27 mouse cellular contexts compared by ENCODE assay signal in genomic region chr16:31863920-31864319, GRCm38 (mm10). TPM values are rescaled to one million over a fixed set of nuclear protein-coding genes. Genes with fewer than 3 reads are reported as not detected.
DNase-seq lines count a peak whose midpoint lies in the region; ATAC-seq and TF ChIP-seq lines count a peak whose summit lies in the region.
"Had no signal": no experiment of that assay in that cellular context is flagged by ENCODE, and none has a peak within 500 bp of the region (broad histone marks: within the 10 kb centered on the region; RNA-seq: fewer than 3 reads in every experiment).

No protein-coding gene starts in this region.

- H3K27me3 ChIP-seq in hindbrain, embryonic 11.5 days (ENCODE audit: control insufficient read depth, insufficient read depth, low read length) = no peaks in the 10 kb centered on the region
- H3K27me3 ChIP-seq: forebrain, embryonic 13.5 days; heart, embryonic 15.5 days; hindbrain, embryonic 13.5 days; kidney, embryonic 15.5 days; limb, embryonic 15.5 days; liver, embryonic 15.5 days; neural tube, embryonic 12.5 days had no signal

- no peak for DNase-seq in left cerebral cortex, adult 2 months (ENCODE audit: extremely low spot score in 1 of 2, low spot score in 2 of 2)
- DNase-seq in left cerebral cortex, postnatal 4 days = no peak
- DNase-seq in right cerebral cortex, postnatal 14 days = peak; percentile 49
- no peak for DNase-seq in right cerebral cortex, postnatal 25 days
- peak; percentile 53 for DNase-seq in lung, postnatal 14 days
- DNase-seq in hindbrain, embryonic 11.5 days (ENCODE audit: low spot score) = no peak
- no peak for DNase-seq in spleen, postnatal 14 days (ENCODE audit: low spot score in 2 of 2)
- DNase-seq: adrenal gland, adult 8-10 months; B cell, adult 2 months; cerebellum, adult 2 months; cerebellum, postnatal 14 days; gastrocnemius, postnatal 10 days; kidney, adult 18-20 months; thymus, postnatal 14 days had no signal

- no peak overlapping the region for H3K4me2 ChIP-seq in hindbrain, embryonic 11.5 days (replicated peaks; ENCODE audit: low read depth, low read length)
- H3K4me2 ChIP-seq: forebrain, embryonic 13.5 days; heart, embryonic 15.5 days; hindbrain, embryonic 13.5 days; kidney, embryonic 15.5 days; limb, embryonic 15.5 days; liver, embryonic 15.5 days; neural tube, embryonic 12.5 days had no signal

- ATAC-seq in hindbrain, embryonic 11.5 days (ENCODE audit: low FRiP score) = no peak
- ATAC-seq: activated CD4-positive, CD25-positive, alpha-beta regulatory T cell, adult 4 months; forebrain, embryonic 13.5 days had no signal

- no peaks in the 10 kb centered on the region for H3K9me3 ChIP-seq in hindbrain, embryonic 11.5 days (ENCODE audit: control insufficient read depth, low read length)
- H3K9me3 ChIP-seq: heart, embryonic 10.5 days; heart, embryonic 15.5 days; limb, embryonic 15.5 days; liver, embryonic 15.5 days had no signal

- no peak overlapping the region for H3K9ac ChIP-seq in hindbrain, embryonic 11.5 days (ENCODE audit: low read depth, low read length)
- H3K9ac ChIP-seq: forebrain, embryonic 13.5 days; heart, embryonic 15.5 days; hindbrain, embryonic 13.5 days; kidney, embryonic 15.5 days; limb, embryonic 15.5 days; liver, embryonic 15.5 days; neural tube, embryonic 12.5 days had no signal

- TF ChIP-seq CTCF in left cerebral cortex, adult 2 months (IDR thresholded peaks at IDR 0.05) = no peak

- no peak overlapping the region for H3K4me3 ChIP-seq in left cerebral cortex, adult 2 months
- H3K4me3 ChIP-seq in hindbrain, embryonic 11.5 days (ENCODE audit: low read depth, low read length) = no peak overlapping the region
- H3K4me3 ChIP-seq: forebrain, embryonic 13.5 days; heart, embryonic 10.5 days; heart, embryonic 15.5 days; hindbrain, embryonic 13.5 days; kidney, embryonic 15.5 days; limb, embryonic 10.5 days; limb, embryonic 15.5 days; liver, embryonic 15.5 days; midbrain, embryonic 10.5 days; myocyte; neural tube, embryonic 12.5 days had no signal

- intact Hi-C loops in left cerebral cortex, adult 2 months (cut with DNase I) = no loop called here
- intact Hi-C loops in left cerebral cortex, postnatal 4 days (cut with DNase I) = no loop called here

- H3K36me3 ChIP-seq in hindbrain, embryonic 11.5 days (ENCODE audit: control insufficient read depth, insufficient read depth, low read length) = peaks cover 10% of the 10 kb centered on the region

- H3K27ac ChIP-seq in left cerebral cortex, adult 2 months = peak overlapping the region; percentile 37; the same call in 1 of the 2 replicates
- no peak overlapping the region for H3K27ac ChIP-seq in hindbrain, embryonic 11.5 days (ENCODE audit: low read depth, low read length)
- H3K27ac ChIP-seq: forebrain, embryonic 13.5 days; heart, embryonic 10.5 days; heart, embryonic 15.5 days; hindbrain, embryonic 13.5 days; kidney, embryonic 15.5 days; limb, embryonic 10.5 days; limb, embryonic 15.5 days; liver, embryonic 15.5 days; midbrain, embryonic 10.5 days; neural tube, embryonic 12.5 days had no signal

- no peaks in the 10 kb centered on the region for H3K4me1 ChIP-seq in hindbrain, embryonic 11.5 days (replicated peaks; ENCODE audit: control insufficient read depth, insufficient read depth, low read length)
- H3K4me1 ChIP-seq: forebrain, embryonic 13.5 days; heart, embryonic 10.5 days; hindbrain, embryonic 13.5 days; kidney, embryonic 15.5 days; limb, embryonic 10.5 days; limb, embryonic 15.5 days; liver, embryonic 15.5 days; midbrain, embryonic 10.5 days; neural tube, embryonic 12.5 days had no signal

- 96% methylated on average over 5 of the region's 5 CpGs for whole genome bisulfite sequencing in hindbrain, embryonic 11.5 days

RNA-seq across cellular contexts. Expression of gene Meltf, which starts 14.7 kb away (rescaled TPM):
- total RNA-seq in left cerebral cortex, adult 2 months (2021) = under 1 TPM; 0.51 to 0.54 TPM
- total RNA-seq in left cerebral cortex, postnatal 4 days (2021) = under 1 TPM; 0.30 to 0.56 TPM
- polyA plus RNA-seq in hindbrain, embryonic 11.5 days (2014; fragmentation: Nextera tagmentation; extraction: Ambion mirVana) = not detected in 2 replicates
- total RNA-seq: adrenal gland, adult 8-10 months; megakaryocyte progenitor cell, adult 5-6 weeks had no signal
- polyA plus RNA-seq: activated CD4-positive, CD25-positive, alpha-beta regulatory T cell, adult 4 months; myocyte had no signal

Comparison
In these comparisons a context has a peak if more than half of its experiments do, and no peak if none do; other contexts are left out.
1. DNase-seq: peak in right cerebral cortex, postnatal 14 days (single experiment) and lung, postnatal 14 days (single experiment); none in left cerebral cortex, adult 2 months (0 of 2), left cerebral cortex, postnatal 4 days (single experiment), right cerebral cortex, postnatal 25 days (single experiment), hindbrain, embryonic 11.5 days (single experiment) and spleen, postnatal 14 days (0 of 2).